Comparison of ENCODE assay signal across 9 mouse cellular contexts in genomic region chr9:49341044-49341365, GRCm38 (mm10). TPM values are rescaled to one million over a fixed set of nuclear protein-coding genes. Genes with fewer than 3 reads are reported as not detected.
A peak's percentile ranks its signal among the peaks of the same experiment; 100 is the strongest.
DNase-seq lines count a peak whose midpoint lies in the region; ATAC-seq lines count a peak whose summit lies in the region.
"Had no signal": no experiment of that assay in that cellular context is flagged by ENCODE, and none has a peak within 500 bp of the region (broad histone marks: within the 10 kb centered on the region; RNA-seq: fewer than 3 reads in every experiment).

No protein-coding gene starts in this region.

- peak overlapping the region; percentile 60; the same call in 1 of the 2 replicates for H3K4me2 ChIP-seq in heart, embryonic 15.5 days
- peak overlapping the region; percentile 93 for H3K4me2 ChIP-seq in midbrain, embryonic 14.5 days (ENCODE audit: low read length)

- DNase-seq in layer of hippocampus, adult 11-12 months (ENCODE audit: low spot score), result peak; percentile 4
- no peak for DNase-seq in layer of hippocampus, adult 9-10 months (ENCODE audit: low spot score)
- DNase-seq in c-Kit-positive CD71-negative TER-119-negative erythroid progenitor cells, embryonic 14.5 days (ENCODE audit: low read depth), result peak; percentile 35
- DNase-seq in kidney, postnatal 25 days, result peak; percentile 41 to 69
- peak; percentile 76 for DNase-seq in midbrain, embryonic 14.5 days
- no peak for DNase-seq in right cerebral cortex, postnatal 25 days
- DNase-seq in natural killer cell, adult 2 months (ENCODE audit: low spot score in 2 of 2), result no peak

- under 1% methylated on average over 10 of the region's 10 CpGs for WGBS in heart, embryonic 15.5 days
- 1% methylated on average over 10 of the region's 10 CpGs for WGBS in midbrain, embryonic 14.5 days

- H3K4me3 ChIP-seq in heart, embryonic 15.5 days, result no peak overlapping the region
- H3K4me3 ChIP-seq in midbrain, embryonic 14.5 days (replicated peaks; ENCODE audit: low read depth, low read length), result peak overlapping the region; percentile 50

- no peak overlapping the region for H3K9ac ChIP-seq in heart, embryonic 15.5 days
- H3K9ac ChIP-seq in midbrain, embryonic 14.5 days (replicated peaks; ENCODE audit: low read length), result peak overlapping the region; percentile 58; the same call in 1 of the 2 replicates

- H3K9me3 ChIP-seq in heart, embryonic 15.5 days (replicated peaks), result no peaks in the 10 kb centered on the region
- no peaks in the 10 kb centered on the region for H3K9me3 ChIP-seq in midbrain, embryonic 14.5 days (ENCODE audit: control insufficient read depth, low read length)

- H3K27ac ChIP-seq in heart, embryonic 15.5 days, result no peak overlapping the region
- no peak overlapping the region for H3K27ac ChIP-seq in midbrain, embryonic 14.5 days (replicated peaks; ENCODE audit: low read depth, low read length)

- peaks cover 10% of the 10 kb centered on the region for H3K4me1 ChIP-seq in heart, embryonic 15.5 days (replicated peaks)
- 0 out of 2 replicates have a peak, but pooled peaks cover 4% of the 10 kb centered on the region for H3K4me1 ChIP-seq in midbrain, embryonic 14.5 days (ENCODE audit: control insufficient read depth, insufficient read depth, low read length)

- H3K27me3 ChIP-seq in heart, embryonic 15.5 days, result peaks cover 48% of the 10 kb centered on the region
- H3K27me3 ChIP-seq in midbrain, embryonic 14.5 days (ENCODE audit: control insufficient read depth, insufficient read depth, low read length), result peaks cover 38% of the 10 kb centered on the region; the same call in 1 of the 2 replicates

- no peak for ATAC-seq in heart, embryonic 15.5 days (replicated peaks; ENCODE audit: insufficient number of reproducible peaks, insufficient read depth, low FRiP score, low read depth)
- no peak for ATAC-seq in midbrain, embryonic 14.5 days (ENCODE audit: low FRiP score, low TSS enrichment)
- ATAC-seq: Patski had no signal

- H3K36me3 ChIP-seq in heart, embryonic 15.5 days, result no peaks in the 10 kb centered on the region
- no peaks in the 10 kb centered on the region for H3K36me3 ChIP-seq in midbrain, embryonic 14.5 days (ENCODE audit: control insufficient read depth, insufficient read depth, low read length)

RNA-seq across cellular contexts. Expression of gene Drd2, which starts 0.6 kb away (rescaled TPM):
- 0.05 and 0.08 TPM in 2 replicates for polyA plus RNA-seq in heart, embryonic 15.5 days (2015; fragmentation: Nextera tagmentation; extraction: Ambion mirVana)
- polyA plus RNA-seq in midbrain, embryonic 14.5 days (2014; fragmentation: Nextera tagmentation; extraction: Ambion mirVana), result 2.7 and 5.8 TPM in 2 replicates
- polyA plus RNA-seq: Patski had no signal

Comparison
In these comparisons a context has a peak if more than half of its experiments do, and no peak if none do; other contexts are left out.
1. DNase-seq: peak in layer of hippocampus, adult 11-12 months (single experiment), c-Kit-positive CD71-negative TER-119-negative erythroid progenitor cells, embryonic 14.5 days (single experiment), kidney, postnatal 25 days (2 of 2) and midbrain, embryonic 14.5 days (single experiment); none in layer of hippocampus, adult 9-10 months (single experiment), right cerebral cortex, postnatal 25 days (single experiment) and natural killer cell, adult 2 months (0 of 2).